Mouse (Mus musculus): ENCODE results near the gene Ccdc191. TPM values are rescaled to one million over a fixed set of nuclear protein-coding genes. Genes with fewer than 3 reads are reported as not detected.
A peak's percentile ranks its signal among the peaks of the same experiment; 100 is the strongest.

Ccdc191 gene
- polyA plus RNA-seq, 1 experiment from 2014 or later = 6.2 TPM

DNA sequence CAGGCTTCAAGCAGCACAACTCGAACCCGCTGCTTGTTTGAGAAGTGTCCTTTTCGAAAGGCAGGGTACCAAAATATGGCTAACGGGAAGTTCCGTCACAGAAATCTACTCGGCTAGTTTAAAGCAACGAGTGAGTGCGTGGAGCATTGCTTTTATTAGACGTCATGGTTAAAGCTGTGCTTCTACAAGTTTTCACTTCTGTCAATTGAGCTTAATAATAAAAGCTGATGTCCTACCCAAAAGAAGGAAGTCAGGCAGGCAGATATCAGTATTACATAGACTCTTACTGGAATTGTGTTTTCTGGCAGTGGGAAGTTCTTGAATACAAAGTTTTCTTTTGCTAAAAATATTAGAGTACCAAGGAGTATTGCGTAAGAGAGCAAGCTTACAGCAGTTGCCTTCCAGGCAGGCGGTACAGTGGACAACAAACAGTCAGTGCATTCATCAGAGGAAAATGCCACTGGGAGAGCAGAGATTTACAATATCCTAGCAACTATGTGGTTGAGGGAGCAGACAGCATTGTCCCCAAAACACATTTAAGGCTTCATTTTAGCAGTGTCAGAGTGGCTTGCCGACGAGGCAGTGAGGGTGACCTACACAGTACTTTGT is 76.3 kb downstream of the Ccdc191 start:
- Histone ChIP-seq H3K27me3 (ENCODE audit: control insufficient read depth, insufficient read depth, low read length) (no peaks in the 10 kb centered on the region), H3K27ac (ENCODE audit: low read depth, low read length) (no peak overlapping the region), H3K9ac (replicated peaks; ENCODE audit: low read depth, low read length) (no peak overlapping the region), H3K4me2 (ENCODE audit: low read depth, low read length) (no peak overlapping the region), H3K4me3 (ENCODE audit: low read depth, low read length) (no peak overlapping the region), H3K36me3 (ENCODE audit: control insufficient read depth, insufficient read depth, low read length) (no peaks in the 10 kb centered on the region), H3K4me1 (ENCODE audit: control insufficient read depth, insufficient read depth, low read length) (no peaks in the 10 kb centered on the region), H3K9me3 (ENCODE audit: control insufficient read depth, low read length) (no peaks in the 10 kb centered on the region)
- ATAC-seq (ENCODE audit: low read depth) = peak; percentile 65; the same call in 1 of the 2 replicates
- WGBS = 72% methylated on average over 13 of the region's 13 CpGs

DNA sequence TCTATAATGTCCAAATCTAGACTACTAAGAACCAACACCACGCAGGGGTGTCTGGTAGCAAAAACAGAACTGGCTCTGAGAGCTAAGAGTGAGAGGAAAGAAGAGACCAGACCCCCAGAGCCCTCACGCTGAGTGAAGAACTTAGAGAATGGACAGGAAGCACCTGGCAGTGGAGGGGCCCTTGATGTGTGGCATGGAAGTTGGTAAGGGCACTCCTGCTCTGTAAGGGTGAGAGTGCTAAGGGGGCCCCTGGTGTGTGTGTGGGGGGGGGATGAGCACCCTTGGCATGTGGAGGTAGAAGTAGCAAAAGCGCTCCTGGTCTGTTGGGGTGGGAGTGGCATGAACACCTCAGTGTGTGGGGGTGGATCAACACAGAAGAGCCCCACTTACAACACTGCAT is 80.8 kb downstream of the Ccdc191 start:
- Histone ChIP-seq H3K9me3 (ENCODE audit: control insufficient read depth, low read length) (no peaks in the 10 kb centered on the region), H3K4me2 (ENCODE audit: low read depth, low read length) (no peak overlapping the region), H3K27me3 (ENCODE audit: control insufficient read depth, insufficient read depth, low read length) (no peaks in the 10 kb centered on the region), H3K9ac (replicated peaks; ENCODE audit: low read depth, low read length) (no peak overlapping the region), H3K4me3 (ENCODE audit: low read depth, low read length) (no peak overlapping the region), H3K4me1 (ENCODE audit: control insufficient read depth, insufficient read depth, low read length) (no peaks in the 10 kb centered on the region), H3K27ac (ENCODE audit: low read depth, low read length) (no peak overlapping the region), H3K36me3 (ENCODE audit: control insufficient read depth, insufficient read depth, low read length) (no peaks in the 10 kb centered on the region)
- ATAC-seq (ENCODE audit: low read depth) = no peak
- 95% methylated on average over 3 of the region's 3 CpGs for WGBS

- no peak for ATAC-seq (ENCODE audit: low read depth)
- WGBS = 93% methylated on average over 11 of the region's 11 CpGs
- no peak overlapping the region for H3K4me2 ChIP-seq (ENCODE audit: low read depth, low read length)
- no peak overlapping the region for H3K9ac ChIP-seq (replicated peaks; ENCODE audit: low read depth, low read length)
- H3K27me3 ChIP-seq (ENCODE audit: control insufficient read depth, insufficient read depth, low read length) = no peaks in the 10 kb centered on the region
- H3K4me1 ChIP-seq (ENCODE audit: control insufficient read depth, insufficient read depth, low read length) = no peaks in the 10 kb centered on the region
- H3K36me3 ChIP-seq (ENCODE audit: control insufficient read depth, insufficient read depth, low read length) = no peaks in the 10 kb centered on the region
- H3K27ac ChIP-seq (ENCODE audit: low read depth, low read length) = no peak overlapping the region
- no peaks in the 10 kb centered on the region for H3K9me3 ChIP-seq (ENCODE audit: control insufficient read depth, low read length)
- no peak overlapping the region for H3K4me3 ChIP-seq (ENCODE audit: low read depth, low read length)
Observed at GRCm38 (mm10) chr16:43971189-43971588, 81.6 kb downstream of the Ccdc191 start.

DNA sequence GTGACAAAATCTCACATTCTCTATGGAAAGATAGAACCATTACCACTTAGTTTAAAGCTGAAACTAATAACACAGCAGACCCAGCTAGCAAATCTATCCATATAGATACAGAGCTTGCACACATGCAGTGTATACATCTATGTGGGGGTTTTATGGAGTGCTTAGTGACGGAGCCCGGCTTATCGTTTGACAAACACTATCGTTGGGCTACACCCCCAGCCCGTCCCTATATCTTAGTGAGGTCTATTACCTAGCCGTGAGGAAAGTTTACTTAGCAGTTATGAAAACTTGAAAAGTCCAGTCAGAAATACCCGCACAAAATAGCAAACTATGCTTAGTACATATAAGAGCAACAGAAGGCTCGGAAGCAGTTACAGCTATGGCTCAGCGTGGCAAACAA is 82.1 kb downstream of the Ccdc191 start:
- no peak for ATAC-seq (ENCODE audit: low read depth)
- Histone ChIP-seq H3K4me2 (ENCODE audit: low read depth, low read length) (no peak overlapping the region), H3K27ac (ENCODE audit: low read depth, low read length) (no peak overlapping the region), H3K27me3 (ENCODE audit: control insufficient read depth, insufficient read depth, low read length) (no peaks in the 10 kb centered on the region), H3K4me3 (ENCODE audit: low read depth, low read length) (no peak overlapping the region), H3K36me3 (ENCODE audit: control insufficient read depth, insufficient read depth, low read length) (no peaks in the 10 kb centered on the region), H3K9ac (replicated peaks; ENCODE audit: low read depth, low read length) (no peak overlapping the region), H3K9me3 (ENCODE audit: control insufficient read depth, low read length) (no peaks in the 10 kb centered on the region), H3K4me1 (ENCODE audit: control insufficient read depth, insufficient read depth, low read length) (no peaks in the 10 kb centered on the region)
- WGBS = 96% methylated on average over 9 of the region's 9 CpGs

- no peaks in the 10 kb centered on the region for H3K9me3 ChIP-seq (ENCODE audit: control insufficient read depth, low read length)
- whole genome bisulfite sequencing = 94% methylated on average over 2 of the region's 2 CpGs
- no peak overlapping the region for H3K4me3 ChIP-seq (ENCODE audit: low read depth, low read length)
- no peak overlapping the region for H3K4me2 ChIP-seq (ENCODE audit: low read depth, low read length)
- no peaks in the 10 kb centered on the region for H3K36me3 ChIP-seq (ENCODE audit: control insufficient read depth, insufficient read depth, low read length)
- H3K27me3 ChIP-seq (ENCODE audit: control insufficient read depth, insufficient read depth, low read length) = no peaks in the 10 kb centered on the region
- H3K9ac ChIP-seq (replicated peaks; ENCODE audit: low read depth, low read length) = no peak overlapping the region
- no peak for ATAC-seq (ENCODE audit: low read depth)
- no peak overlapping the region for H3K27ac ChIP-seq (ENCODE audit: low read depth, low read length)
- no peaks in the 10 kb centered on the region for H3K4me1 ChIP-seq (ENCODE audit: control insufficient read depth, insufficient read depth, low read length)
Observed at GRCm38 (mm10) chr16:43972391-43972790, 82.8 kb downstream of the Ccdc191 start.

GRCm38 (mm10) chr16:43973147-43973546 is 83.5 kb downstream of the Ccdc191 start:
- Histone ChIP-seq H3K9ac (replicated peaks; ENCODE audit: low read depth, low read length) (no peak overlapping the region), H3K4me1 (ENCODE audit: control insufficient read depth, insufficient read depth, low read length) (no peaks in the 10 kb centered on the region), H3K9me3 (ENCODE audit: control insufficient read depth, low read length) (no peaks in the 10 kb centered on the region), H3K27me3 (ENCODE audit: control insufficient read depth, insufficient read depth, low read length) (no peaks in the 10 kb centered on the region), H3K27ac (ENCODE audit: low read depth, low read length) (no peak overlapping the region), H3K36me3 (ENCODE audit: control insufficient read depth, insufficient read depth, low read length) (no peaks in the 10 kb centered on the region), H3K4me2 (ENCODE audit: low read depth, low read length) (no peak overlapping the region), H3K4me3 (ENCODE audit: low read depth, low read length) (no peak overlapping the region)
- WGBS = 95% methylated on average over 11 of the region's 11 CpGs
- no peak for ATAC-seq (ENCODE audit: low read depth)

- no peaks in the 10 kb centered on the region for H3K27me3 ChIP-seq (ENCODE audit: control insufficient read depth, insufficient read depth, low read length)
- H3K4me2 ChIP-seq (ENCODE audit: low read depth, low read length) = no peak overlapping the region
- H3K36me3 ChIP-seq (ENCODE audit: control insufficient read depth, insufficient read depth, low read length) = no peaks in the 10 kb centered on the region
- H3K9ac ChIP-seq (replicated peaks; ENCODE audit: low read depth, low read length) = no peak overlapping the region
- H3K4me3 ChIP-seq (ENCODE audit: low read depth, low read length) = no peak overlapping the region
- ATAC-seq (ENCODE audit: low read depth) = no peak
- WGBS = 93% methylated on average over 22 of the region's 22 CpGs
- H3K27ac ChIP-seq (ENCODE audit: low read depth, low read length) = no peak overlapping the region
- no peaks in the 10 kb centered on the region for H3K4me1 ChIP-seq (ENCODE audit: control insufficient read depth, insufficient read depth, low read length)
- no peaks in the 10 kb centered on the region for H3K9me3 ChIP-seq (ENCODE audit: control insufficient read depth, low read length)
Observed at GRCm38 (mm10) chr16:43973606-43974220, 84.1 kb downstream of the Ccdc191 start.

- H3K4me1 ChIP-seq (ENCODE audit: control insufficient read depth, insufficient read depth, low read length) = no peaks in the 10 kb centered on the region; the same call in 1 of the 2 replicates
- no peaks in the 10 kb centered on the region for H3K36me3 ChIP-seq (ENCODE audit: control insufficient read depth, insufficient read depth, low read length)
- peak overlapping the region; percentile 77 for H3K4me3 ChIP-seq (ENCODE audit: low read depth, low read length)
- 17% methylated on average over 7 of the region's 7 CpGs for WGBS
- peak overlapping the region; percentile 61 for H3K9ac ChIP-seq (replicated peaks; ENCODE audit: low read depth, low read length)
- peaks cover 6% of the 10 kb centered on the region; the same call in 1 of the 2 replicates for H3K27me3 ChIP-seq (ENCODE audit: control insufficient read depth, insufficient read depth, low read length)
- H3K9me3 ChIP-seq (ENCODE audit: control insufficient read depth, low read length) = no peaks in the 10 kb centered on the region
- ATAC-seq (ENCODE audit: low read depth) = no peak; the same call in 1 of the 2 replicates
- no peak overlapping the region for H3K27ac ChIP-seq (ENCODE audit: low read depth, low read length)
- H3K4me2 ChIP-seq (ENCODE audit: low read depth, low read length) = peak overlapping the region; percentile 97
Observed at GRCm38 (mm10) chr16:43979010-43979327, 89.4 kb downstream of the Ccdc191 start.

DNA sequence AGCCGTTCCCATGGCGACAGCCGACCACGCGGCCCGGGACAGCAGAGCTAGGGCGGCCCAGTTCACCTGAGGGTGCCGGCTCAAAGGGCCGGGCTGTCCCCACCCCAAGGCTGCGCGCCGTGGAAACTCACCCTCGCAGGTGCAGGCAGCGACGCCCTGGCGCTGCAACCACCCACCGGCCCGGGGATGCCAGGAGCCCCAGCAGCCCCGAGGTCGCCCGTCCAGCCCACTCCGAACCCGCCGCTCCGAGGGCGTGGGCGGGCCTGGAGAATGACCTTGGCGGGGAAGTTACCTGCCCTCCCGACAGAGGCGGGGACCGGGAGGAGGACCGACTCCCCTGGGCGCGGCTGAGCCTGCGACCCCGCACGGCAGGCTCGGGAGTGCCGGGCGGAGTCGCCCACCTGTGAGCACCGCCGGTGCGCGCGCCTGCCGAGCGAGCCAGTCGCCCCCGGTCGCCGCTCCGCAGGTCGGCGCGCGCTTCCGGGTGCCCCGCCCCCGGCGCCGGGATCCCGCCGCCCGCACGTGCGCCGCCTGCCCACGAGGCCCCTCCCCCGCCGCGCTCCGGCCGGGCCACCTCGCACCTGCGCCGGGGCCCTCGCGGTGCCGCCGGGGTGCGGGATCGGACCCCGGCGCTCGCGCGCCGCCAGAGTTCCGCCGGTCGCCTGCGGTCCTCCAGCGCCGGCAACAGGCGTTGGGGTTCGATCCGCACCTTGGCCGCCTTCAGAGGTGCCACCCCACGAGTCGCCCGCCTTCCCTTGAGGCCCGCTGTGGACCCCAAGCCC is 89.9 kb downstream of the Ccdc191 start, which contains the start of gene Zdhhc23:
Gene Zdhhc23, minus strand, starts transcription at position 464 of the 782 bp plus-strand sequence.
- H3K36me3 ChIP-seq (ENCODE audit: control insufficient read depth, insufficient read depth, low read length) = no peaks in the 10 kb centered on the region
- WGBS = under 1% methylated on average over 91 of the region's 103 CpGs

More for the DNA sequence above, 89.9 kb downstream of the Ccdc191 start, which contains the start of gene Zdhhc23:
- Histone ChIP-seq H3K27me3 (ENCODE audit: control insufficient read depth, insufficient read depth, low read length) (peaks cover 6% of the 10 kb centered on the region; the same call in 1 of the 2 replicates), H3K27ac (ENCODE audit: low read depth, low read length) (no peak within 1 kb of the TSS), H3K4me1 (ENCODE audit: control insufficient read depth, insufficient read depth, low read length) (no peaks in the 10 kb centered on the region; the same call in 1 of the 2 replicates), H3K9ac (replicated peaks; ENCODE audit: low read depth, low read length) (peak within 1 kb of the TSS; percentile 61), H3K9me3 (ENCODE audit: control insufficient read depth, low read length) (no peaks in the 10 kb centered on the region), H3K4me3 (ENCODE audit: low read depth, low read length) (peak within 1 kb of the TSS; percentile 77), H3K4me2 (ENCODE audit: low read depth, low read length) (peak within 1 kb of the TSS; percentile 97)
- ATAC-seq (ENCODE audit: low read depth) = peak; percentile 89

All from neural tube, embryonic 14.5 days (tissue).